Mouse (Mus musculus): Measurements from ENCODE around the gene Cldn34c4.

Cldn34c4 gene

GRCm38 (mm10) chrX:127736454-127736853 lies at the start of gene Cldn34c4:
TSS of gene Cldn34c4 (minus strand) at chrX:127736554.
- DNase-seq (ENCODE audit: extremely low read depth, low read depth, low spot score) = no peak

GRCm38 (mm10) chrX:127747062-127747461 lies 10.7 kb upstream of the Cldn34c4 start:
- no peak for DNase-seq (ENCODE audit: extremely low read depth, low read depth, low spot score)

Measured in fat pad, adult 2 months (tissue).